Mouse (Mus musculus) activated CD4-positive, CD25-positive, alpha-beta regulatory T cell, adult 9 weeks (primary cell): ENCODE results near the gene Cadm4. TPM values are rescaled to one million over a fixed set of nuclear protein-coding genes. Genes with fewer than 3 reads are reported as not detected.

Experiments
- polyA plus RNA-seq: library from polyadenylated mRNA; unstranded; fragments of 100-300 nt; shearing (Covaris generic); gene quantifications from one replicate; pipeline ENCODE4 v1.2.1, GENCODE M21; 2017

The Cadm4 gene
- polyA plus RNA-seq, result not detected

DNA sequence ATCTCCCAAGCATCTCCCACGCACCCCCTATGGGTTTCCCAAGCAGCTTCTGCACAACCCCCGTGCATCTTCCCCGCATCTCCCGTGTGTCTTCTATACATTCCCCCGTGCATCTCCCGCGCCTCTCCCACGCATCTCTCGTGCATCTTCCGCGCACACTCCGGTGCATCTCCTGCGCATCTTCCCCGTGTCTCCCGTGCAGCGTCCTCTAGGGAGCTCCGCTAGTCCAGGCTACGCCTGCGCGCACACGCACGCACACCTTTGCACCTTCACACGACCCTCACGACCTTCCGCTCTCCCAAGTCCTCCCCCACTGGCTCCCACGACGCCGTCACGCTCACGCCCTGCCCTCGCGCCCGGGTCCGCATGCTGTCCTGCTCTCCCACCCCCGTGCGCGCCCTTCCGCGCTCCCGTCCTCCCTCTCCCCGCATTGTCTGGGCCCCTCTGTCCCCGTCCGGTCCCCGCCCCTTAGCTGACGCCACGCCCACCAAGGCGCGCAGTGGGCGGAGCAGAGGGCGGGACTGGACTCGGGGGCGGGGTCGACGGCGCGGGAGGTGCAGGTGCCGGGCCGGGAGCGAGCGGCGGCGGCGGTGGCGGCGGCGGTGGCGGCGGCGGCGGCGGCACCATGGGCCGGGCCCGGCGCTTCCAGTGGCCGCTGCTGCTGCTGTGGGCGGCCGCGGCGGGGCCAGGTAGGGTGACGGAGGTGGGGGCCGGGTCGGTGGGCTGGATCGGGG, at the start of gene Cadm4:
Gene Cadm4, plus strand, starts transcription at position 550 of the 734 bp plus-strand sequence.

DNA sequence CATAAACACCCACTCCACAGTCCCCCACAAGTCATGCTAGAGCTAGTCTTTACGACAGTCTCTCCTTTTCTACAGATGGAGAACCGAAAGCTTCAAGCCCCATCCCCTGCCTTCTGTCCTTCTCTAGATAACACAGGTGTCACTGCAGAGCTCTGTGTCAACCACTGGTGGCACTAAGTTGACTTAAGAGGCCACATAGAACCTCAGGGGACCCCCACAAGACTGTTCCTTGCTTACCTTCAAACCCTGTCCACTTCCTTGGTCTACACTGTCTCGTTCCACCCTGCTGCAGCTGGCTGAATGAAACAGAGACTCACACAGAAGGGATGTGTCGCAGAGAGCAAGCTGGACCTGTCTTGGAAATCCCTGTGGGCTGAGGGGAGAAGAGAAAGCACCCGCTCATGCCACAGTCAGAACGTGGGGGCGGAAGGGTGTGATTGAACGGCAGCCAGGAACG, 29.9 kb upstream of the Cadm4 start, which contains the start of gene Irgc1:
Gene Irgc1, minus strand, starts transcription at position 443 of the 457 bp plus-strand sequence.

DNA sequence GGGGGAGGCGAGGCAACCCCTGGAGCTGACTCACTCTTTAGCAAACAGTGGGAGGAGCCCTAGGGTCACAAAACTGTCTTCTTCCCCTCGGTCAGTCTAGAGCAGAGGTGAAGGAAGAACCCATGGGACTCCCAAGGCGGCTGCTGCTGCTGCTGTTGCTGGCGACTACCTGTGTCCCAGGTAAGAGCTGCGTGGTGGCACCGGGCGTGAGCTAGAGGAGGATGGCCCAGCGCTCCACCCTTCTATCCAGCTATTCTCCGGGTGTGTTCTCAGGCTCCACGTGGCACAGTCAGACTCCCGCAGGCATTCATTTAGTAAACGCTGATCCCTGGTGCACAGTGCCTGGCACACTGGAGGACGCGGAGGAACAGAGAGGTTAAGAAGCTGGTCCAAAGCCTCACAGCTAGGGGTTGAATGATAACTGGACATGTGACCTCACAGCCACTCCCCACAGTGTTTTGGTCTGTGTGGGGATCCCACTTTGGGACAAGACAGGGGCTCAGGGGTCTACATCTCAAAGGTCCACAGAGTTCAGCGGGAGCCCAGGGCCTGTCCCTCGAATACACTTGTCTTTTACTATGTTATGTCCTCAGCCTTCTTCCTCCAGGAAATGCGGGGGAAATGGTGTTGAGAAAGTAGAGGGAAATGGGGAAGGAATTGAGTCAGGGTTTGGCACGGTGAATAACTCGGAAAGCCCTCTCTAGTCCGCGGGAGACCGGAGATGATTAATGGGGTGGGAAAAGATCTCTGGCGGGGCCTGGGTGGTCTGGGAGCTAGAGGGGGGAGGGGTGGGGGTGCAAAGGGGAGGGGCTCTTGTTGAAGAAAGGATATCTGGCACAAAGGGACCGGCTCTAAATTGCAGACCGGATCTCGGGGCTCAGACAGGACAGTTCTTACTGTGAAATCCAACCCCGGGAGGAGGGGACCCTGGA, 19.2 kb upstream of the Cadm4 start, which contains the start of gene Plaur:
Gene Plaur, plus strand, starts transcription at position 97 of the 932 bp plus-strand sequence.

DNA sequence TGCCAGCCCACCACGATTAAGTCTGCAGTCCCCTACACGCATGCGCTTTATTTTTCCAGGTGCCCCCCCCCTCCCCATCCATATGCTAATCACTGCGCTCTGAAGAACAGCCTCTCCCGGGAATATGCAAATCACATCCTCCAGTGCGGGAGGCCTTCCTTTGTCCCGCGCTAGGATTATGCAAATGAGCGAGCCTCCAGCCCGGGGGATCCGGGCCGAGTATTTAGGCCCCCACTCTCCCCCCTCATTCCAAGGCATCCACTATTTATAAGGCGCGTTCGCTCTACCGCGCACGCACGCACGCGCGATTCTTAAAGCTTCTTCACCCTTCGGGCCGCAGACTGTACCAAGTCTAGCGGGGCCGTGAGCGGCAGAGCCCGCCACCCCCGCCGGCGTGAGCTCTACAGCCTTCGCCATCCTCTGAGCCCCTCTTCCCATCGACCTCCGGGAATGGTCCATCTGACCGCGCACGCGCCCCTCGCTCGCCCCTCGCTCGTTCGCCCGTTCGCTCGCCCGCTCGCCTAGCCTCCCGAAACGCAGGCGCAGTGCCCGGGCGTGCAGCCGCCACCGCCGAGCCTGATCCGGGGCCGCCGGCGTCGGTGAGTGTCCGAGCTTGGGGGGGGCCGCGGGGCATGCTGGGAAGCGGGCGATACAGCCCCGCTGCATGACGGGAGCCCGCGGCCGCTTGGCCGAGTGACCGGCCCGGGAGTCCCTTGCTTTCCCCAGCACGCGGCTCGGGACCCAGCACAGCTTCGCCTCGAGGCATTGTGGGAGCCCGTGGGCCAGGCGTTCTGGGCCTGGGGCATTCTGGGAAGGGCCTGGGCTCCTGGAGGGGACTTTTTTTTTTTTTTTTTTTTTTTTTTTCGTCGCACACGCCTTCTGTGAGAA, 25.3 kb downstream of the Cadm4 start, which contains the start of gene Zfp428:
Gene Zfp428, plus strand, starts transcription at position 169 of the 888 bp plus-strand sequence.

DNA sequence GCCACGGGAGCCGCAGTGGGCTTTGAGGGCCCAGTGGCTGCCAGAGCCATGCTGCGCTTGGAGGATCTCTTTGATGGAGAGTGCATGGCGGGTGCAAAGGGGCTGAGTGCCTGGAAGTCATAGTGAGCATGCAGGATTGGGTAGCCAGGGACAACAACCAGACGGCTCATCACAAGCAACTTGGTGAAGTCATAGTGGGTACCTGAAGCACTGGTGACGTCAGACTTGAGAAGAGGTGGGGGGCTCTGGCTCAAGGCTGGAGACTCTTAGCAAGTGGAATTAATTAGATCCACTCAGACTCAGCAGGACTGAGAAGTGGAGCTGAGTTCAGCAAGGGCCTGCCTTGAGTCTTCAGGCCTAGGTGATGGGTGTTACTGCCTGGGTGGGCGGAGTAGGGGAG, 30.5 kb downstream of the Cadm4 start, which contains the start of gene AC161166.1:
Gene AC161166.1, minus strand, starts transcription at position 101 of the 400 bp plus-strand sequence.

DNA sequence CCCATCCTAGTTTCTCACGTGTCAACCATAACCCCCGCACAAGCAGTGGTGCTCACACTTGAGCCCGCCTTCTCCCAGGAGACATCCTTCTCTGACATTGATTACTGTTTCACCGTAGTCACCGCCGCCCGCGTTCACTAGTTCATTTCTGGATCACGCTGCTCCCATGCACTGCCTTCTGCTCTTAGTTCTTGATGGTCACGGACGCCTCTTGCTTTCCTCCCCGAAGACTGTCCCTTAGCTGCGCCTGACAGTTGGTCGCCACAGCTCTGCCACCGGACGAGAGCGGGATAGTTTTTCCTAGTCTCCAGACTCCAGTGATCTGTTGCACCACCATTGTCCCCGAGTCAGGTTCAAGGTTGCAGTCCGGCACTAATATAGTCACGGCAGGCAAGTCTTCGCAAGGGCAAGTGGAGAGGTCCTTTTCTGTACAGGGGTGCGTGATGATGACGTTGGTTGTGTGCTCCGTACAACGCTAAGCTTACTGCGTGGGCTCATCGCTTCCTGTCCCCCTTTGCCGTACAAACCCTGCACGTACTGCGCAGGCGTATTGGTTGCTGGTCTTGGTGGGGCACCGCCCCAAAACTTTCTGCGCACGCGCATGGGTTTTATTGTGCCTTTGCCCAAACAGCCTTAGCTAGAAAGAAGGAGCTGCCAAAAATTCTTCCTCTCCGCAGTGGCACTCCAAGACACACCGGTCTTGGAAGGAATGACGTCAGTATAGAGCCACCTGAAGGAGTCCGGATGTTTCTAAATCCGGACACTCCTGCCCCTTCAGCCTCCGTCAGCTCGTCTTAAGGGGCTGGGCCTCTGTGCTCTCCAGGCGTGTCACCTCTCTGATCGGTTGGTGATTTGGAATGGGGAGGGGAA, 48.5 kb downstream of the Cadm4 start, which contains the start of gene Irgq:
Gene Irgq, plus strand, starts transcription at position 628 of the 870 bp plus-strand sequence.

DNA sequence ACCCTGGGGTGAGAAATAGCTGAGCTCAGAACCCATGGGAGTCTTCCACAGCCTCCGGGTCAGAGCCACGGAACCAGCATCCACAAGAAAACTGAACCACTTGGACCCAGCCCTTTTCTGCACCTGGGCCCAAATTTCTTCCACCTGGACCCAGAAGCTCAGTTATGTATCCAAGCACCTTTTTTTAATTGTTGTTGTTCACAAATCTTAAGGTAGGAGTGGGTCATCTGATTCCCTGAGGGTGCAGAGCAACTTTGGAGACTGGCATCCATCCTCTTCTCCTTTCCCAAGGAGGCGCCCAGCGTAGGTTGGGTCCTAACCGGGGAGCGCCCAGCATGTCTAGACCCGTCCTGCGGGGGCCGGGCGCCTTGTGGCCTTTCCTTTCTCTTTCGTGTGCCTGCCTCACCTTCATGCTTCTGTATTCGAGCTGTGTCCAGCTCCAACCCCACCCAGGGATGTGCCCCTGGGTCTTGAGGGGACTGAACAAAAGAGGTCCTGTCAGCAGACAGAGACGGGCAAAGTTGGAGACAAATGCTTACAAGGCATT, 64.3 kb downstream of the Cadm4 start, which contains the start of the genes Pinlyp and Xrcc1:
Gene Pinlyp, minus strand, starts transcription at position 51 of the 547 bp plus-strand sequence.
Gene Xrcc1, plus strand, starts transcription at position 222 of the 547 bp plus-strand sequence.

Other genes with a start within 250 kb of the Cadm4 start
- gene Zfp109, start 244.5 kb upstream of the Cadm4 start, polyA plus RNA-seq, result 6.4 TPM
- 0.76 TPM for gene Zfp108, start 227.2 kb upstream of the Cadm4 start, polyA plus RNA-seq
- gene Zfp93, start 211.6 kb upstream of the Cadm4 start, polyA plus RNA-seq, result 4.7 TPM
- gene Zfp61, start 180.8 kb upstream of the Cadm4 start, polyA plus RNA-seq, result 27.2 TPM
- gene Zfp94, start 165.4 kb upstream of the Cadm4 start, polyA plus RNA-seq, result 13.6 TPM
- gene Tescl, start 148.1 kb upstream of the Cadm4 start, polyA plus RNA-seq, result not detected
- gene Lypd5, start 132.8 kb upstream of the Cadm4 start, polyA plus RNA-seq, result not detected
- gene Kcnn4, start 111.8 kb upstream of the Cadm4 start, polyA plus RNA-seq, result 147 TPM
- gene Smg9, start 82.4 kb upstream of the Cadm4 start, polyA plus RNA-seq, result 50.9 TPM
- gene Irgc1, start 29.7 kb upstream of the Cadm4 start, polyA plus RNA-seq, result 0.40 TPM
- 1.0 TPM for gene Plaur, start 19.5 kb upstream of the Cadm4 start, polyA plus RNA-seq
- 1.1 TPM for gene Zfp428, start 25.0 kb downstream of the Cadm4 start, polyA plus RNA-seq
- not detected for gene AC161166.1, start 30.4 kb downstream of the Cadm4 start, polyA plus RNA-seq
- 1.2 TPM for gene Irgq, start 48.7 kb downstream of the Cadm4 start, polyA plus RNA-seq
- gene Pinlyp, start 64.1 kb downstream of the Cadm4 start, polyA plus RNA-seq, result not detected
- 66.9 TPM for gene Xrcc1, start 64.3 kb downstream of the Cadm4 start, polyA plus RNA-seq
- gene Ethe1, start 105.5 kb downstream of the Cadm4 start, polyA plus RNA-seq, result 16.0 TPM
- gene Zfp575, start 105.6 kb downstream of the Cadm4 start, polyA plus RNA-seq, result 0.13 TPM
- 1.4 TPM for gene Phldb3, start 128.7 kb downstream of the Cadm4 start, polyA plus RNA-seq
- not detected for gene Lypd3, start 154.5 kb downstream of the Cadm4 start, polyA plus RNA-seq
- gene Tex101, start 194.7 kb downstream of the Cadm4 start, polyA plus RNA-seq, result not detected
- gene BC049730, start 227.2 kb downstream of the Cadm4 start, polyA plus RNA-seq, result not detected
- gene Gm4763, start 244.9 kb downstream of the Cadm4 start, polyA plus RNA-seq, result not detected